Mouse (Mus musculus) left cerebral cortex, postnatal 25 days (tissue): ENCODE results near the gene Pnpla3. TPM values are rescaled to one million over a fixed set of nuclear protein-coding genes. Genes with fewer than 3 reads are reported as not detected.

Source experiments
- DNase-seq, 2 experiments: peaks; one replicate each; pipeline ENCODE4 v3.0.0; 2022; ENCODE audit warnings: low spot score in 2 of 2, mixed read lengths in 1 of 2
- intact Hi-C: fragments of 180-260 bp; cut with DNase I; formaldehyde crosslinking; loops from one replicate; pipeline ENCODE4 v1.15.1; 2025
- total RNA-seq, 2 experiments: library from RNA; stranded (reverse); gene quantifications; 2 replicates each; pipeline ENCODE4 v1.2.3; 2021

Pnpla3 gene
- total RNA-seq, 2 experiments from 2014 or later, result 10.1 to 10.3 TPM

GRCm38 (mm10) chr15:84168170-84169161, 829 bp downstream of the Pnpla3 start:
- intact Hi-C loops, result loop anchor here (5.0 kb wide), 2 partner anchors 46 to 61 kb away; partner anchors contain the start of genes Pnpla5 and Sult4a1
- peak in 1 of 2 experiments; percentile 30 for DNase-seq

GRCm38 (mm10) chr15:84169511-84169910, 1.9 kb downstream of the Pnpla3 start:
- intact Hi-C loops, result loop anchor here (5.0 kb wide), 2 partner anchors 47 to 62 kb away; partner anchors contain the start of genes Pnpla5 and Sult4a1
- DNase-seq, result no peak

- no peak for DNase-seq
- intact Hi-C loops, result no loop called here
Measured at GRCm38 (mm10) chr15:84171166-84171565, 3.5 kb downstream of the Pnpla3 start.

- DNase-seq, result peak in 1 of 2 experiments; percentile 14
- intact Hi-C loops, result no loop called here
Measured at GRCm38 (mm10) chr15:84178733-84179132, 11.1 kb downstream of the Pnpla3 start.

GRCm38 (mm10) chr15:84182000-84182399, 14.4 kb downstream of the Pnpla3 start:
- no peak for DNase-seq
- intact Hi-C loops, result no loop called here

- DNase-seq, result no peak
- intact Hi-C loops, result no loop called here
Measured at GRCm38 (mm10) chr15:84183967-84184366, 16.3 kb downstream of the Pnpla3 start.

- intact Hi-C loops, result no loop called here
- DNase-seq, result no peak
Measured at GRCm38 (mm10) chr15:84186196-84186595, 18.6 kb downstream of the Pnpla3 start.

- intact Hi-C loops, result no loop called here
Measured at GRCm38 (mm10) chr15:84188887-84189530, 21.4 kb downstream of the Pnpla3 start.

GRCm38 (mm10) chr15:84189881-84190280, 22.2 kb downstream of the Pnpla3 start:
- peak in 1 of 2 experiments; percentile 17 for DNase-seq
- intact Hi-C loops, result no loop called here

More at GRCm38 (mm10) chr15:84188887-84189530, 21.4 kb downstream of the Pnpla3 start:
- no peak for DNase-seq

GRCm38 (mm10) chr15:84191724-84192057, 24.1 kb downstream of the Pnpla3 start:
- intact Hi-C loops, result no loop called here
- DNase-seq, result no peak

- intact Hi-C loops, result no loop called here
- DNase-seq, result peak; percentile 93 to 98
Measured at GRCm38 (mm10) chr15:84192058-84192791, 24.6 kb downstream of the Pnpla3 start, which contains the start of gene Samm50. Gene Samm50, plus strand, starts transcription at chr15:84192241.

GRCm38 (mm10) chr15:84196486-84197165, 29.0 kb downstream of the Pnpla3 start:
- intact Hi-C loops, result no loop called here
- DNase-seq, result no peak

- intact Hi-C loops, result no loop called here
Measured at GRCm38 (mm10) chr15:84207327-84207726, 39.7 kb downstream of the Pnpla3 start.

GRCm38 (mm10) chr15:84209517-84210412, 42.1 kb downstream of the Pnpla3 start:
- intact Hi-C loops, result no loop called here
- no peak for DNase-seq

More at GRCm38 (mm10) chr15:84207327-84207726, 39.7 kb downstream of the Pnpla3 start:
- DNase-seq, result no peak

- DNase-seq, result no peak
- intact Hi-C loops, result no loop called here
Measured at GRCm38 (mm10) chr15:84210461-84210860, 42.8 kb downstream of the Pnpla3 start.

GRCm38 (mm10) chr15:84210941-84211340, 43.3 kb downstream of the Pnpla3 start:
- intact Hi-C loops, result no loop called here
- DNase-seq, result no peak

GRCm38 (mm10) chr15:84211564-84211963, 43.9 kb downstream of the Pnpla3 start:
- DNase-seq, result no peak
- intact Hi-C loops, result no loop called here
